Comparison of ENCODE assay signal across 8 mouse cellular contexts in the genomic region with DNA sequence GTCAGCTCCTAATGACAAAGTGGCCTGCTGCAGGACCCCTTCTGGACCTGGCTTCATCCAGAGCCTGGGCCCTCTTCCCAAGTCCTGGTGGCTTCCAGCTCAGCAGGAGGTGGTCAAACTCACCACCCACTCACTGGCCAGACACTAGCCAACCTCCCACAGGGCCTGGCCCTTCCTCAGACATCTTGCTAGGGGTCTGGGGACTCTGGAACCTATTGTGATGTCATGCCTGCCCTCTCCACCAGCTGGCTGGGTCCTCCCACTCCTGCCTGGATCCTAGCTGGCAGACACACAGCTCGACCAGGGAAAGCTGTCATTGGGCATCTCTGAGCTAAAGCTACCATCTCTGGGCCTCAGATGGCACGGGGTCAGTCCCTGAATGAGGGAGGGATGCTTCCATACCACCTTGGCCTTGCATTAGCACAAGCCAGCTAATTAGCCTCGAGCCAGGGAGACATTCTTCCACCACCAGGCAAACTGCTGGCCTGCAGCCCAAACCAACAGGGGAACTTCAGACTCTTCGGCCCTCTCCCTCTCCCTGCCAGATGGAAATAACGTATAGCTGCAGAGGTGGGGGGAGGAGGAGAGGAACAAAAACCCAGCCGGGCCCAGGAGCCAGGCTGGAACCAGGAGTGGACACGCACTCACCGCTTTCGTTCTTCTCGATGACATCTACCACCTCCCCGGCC.
DNase-seq lines count a peak whose midpoint lies in the region; ATAC-seq and TF ChIP-seq lines count a peak whose summit lies in the region.

No protein-coding gene starts in this region.

- peak; percentile 51 for ATAC-seq in embryonic facial prominence, embryonic 14.5 days (ENCODE audit: low read depth)
- ATAC-seq in hindbrain, embryonic 13.5 days (ENCODE audit: low FRiP score) = peak; percentile 33; the same call in 1 of the 2 replicates
- ATAC-seq in liver, embryonic 16.5 days (ENCODE audit: low read depth) = 0 out of 2 replicates have a peak, but pooled peaks have one; percentile 6
- peak; percentile 4; the same call in 1 of the 2 replicates for ATAC-seq in stomach, postnatal 0 days (ENCODE audit: low FRiP score, low TSS enrichment)

- peak; percentile 53 for DNase-seq in cerebellum, adult 11 months
- DNase-seq in cerebellum, adult 9-10 months = no peak
- peak; percentile 91 for DNase-seq in embryonic facial prominence, embryonic 14.5 days (ENCODE audit: low spot score)
- DNase-seq in stomach, postnatal 0 days (ENCODE audit: low spot score) = peak; percentile 77
- no peak for DNase-seq in thymus, postnatal 0 days (ENCODE audit: low spot score)

- no peak for TF ChIP-seq EP300 in stomach, postnatal 0 days (optimal IDR thresholded peaks at IDR 0.05)

- TF ChIP-seq CTCF in E14TG2a.4 (conservative IDR thresholded peaks at IDR 0.05; ENCODE audit: low read length) = no peak
- TF ChIP-seq CTCF in stomach, postnatal 0 days (IDR thresholded peaks at IDR 0.05; ENCODE audit: low read depth) = no peak

- H3K4me1 ChIP-seq in E14TG2a.4 (replicated peaks; ENCODE audit: low read depth, low read length) = peaks cover 53% of the 10 kb centered on the region
- peaks cover 65% of the 10 kb centered on the region for H3K4me1 ChIP-seq in embryonic facial prominence, embryonic 14.5 days (ENCODE audit: control insufficient read depth, insufficient read depth, low read length)
- H3K4me1 ChIP-seq in hindbrain, embryonic 13.5 days (replicated peaks) = peaks cover 68% of the 10 kb centered on the region
- H3K4me1 ChIP-seq in liver, embryonic 16.5 days (ENCODE audit: control insufficient read depth, low read depth, low read length) = peaks cover 8% of the 10 kb centered on the region; the same call in 1 of the 2 replicates
- H3K4me1 ChIP-seq in stomach, postnatal 0 days (replicated peaks; ENCODE audit: control insufficient read depth, insufficient read depth) = peaks cover 23% of the 10 kb centered on the region

- peak overlapping the region; percentile 97 for H3K27ac ChIP-seq in embryonic facial prominence, embryonic 14.5 days (replicated peaks; ENCODE audit: low read depth, low read length)
- H3K27ac ChIP-seq in hindbrain, embryonic 13.5 days = peak overlapping the region; percentile 56
- H3K27ac ChIP-seq in liver, embryonic 16.5 days (ENCODE audit: low read length) = no peak overlapping the region
- H3K27ac ChIP-seq in stomach, postnatal 0 days (replicated peaks) = peak overlapping the region; percentile 97

- peaks cover 41% of the 10 kb centered on the region for H3K36me3 ChIP-seq in E14TG2a.4 (ENCODE audit: insufficient read depth, low read length)
- H3K36me3 ChIP-seq in embryonic facial prominence, embryonic 14.5 days (ENCODE audit: control insufficient read depth, insufficient read depth, low read length) = peaks cover 37% of the 10 kb centered on the region
- H3K36me3 ChIP-seq in hindbrain, embryonic 13.5 days = no peaks in the 10 kb centered on the region
- no peaks in the 10 kb centered on the region for H3K36me3 ChIP-seq in liver, embryonic 16.5 days (ENCODE audit: control insufficient read depth, insufficient read depth)
- no peaks in the 10 kb centered on the region; the same call in 1 of the 2 replicates for H3K36me3 ChIP-seq in stomach, postnatal 0 days (ENCODE audit: control insufficient read depth, insufficient read depth, low read length)

- H3K9ac ChIP-seq in embryonic facial prominence, embryonic 14.5 days (ENCODE audit: low read depth, low read length) = peak overlapping the region; percentile 94
- peak overlapping the region; percentile 66 for H3K9ac ChIP-seq in hindbrain, embryonic 13.5 days
- no peak overlapping the region for H3K9ac ChIP-seq in liver, embryonic 16.5 days (ENCODE audit: low read depth, low read length)
- peak overlapping the region; percentile 91 for H3K9ac ChIP-seq in stomach, postnatal 0 days (ENCODE audit: low read length)

- H3K9me3 ChIP-seq in E14TG2a.4 (ENCODE audit: low read length) = no peaks in the 10 kb centered on the region
- no peaks in the 10 kb centered on the region for H3K9me3 ChIP-seq in embryonic facial prominence, embryonic 14.5 days (ENCODE audit: control insufficient read depth, low read length)
- H3K9me3 ChIP-seq in hindbrain, embryonic 13.5 days = no peaks in the 10 kb centered on the region
- H3K9me3 ChIP-seq in liver, embryonic 16.5 days (replicated peaks; ENCODE audit: control insufficient read depth, low read length) = no peaks in the 10 kb centered on the region
- H3K9me3 ChIP-seq in stomach, postnatal 0 days (ENCODE audit: control insufficient read depth, low read length) = no peaks in the 10 kb centered on the region

- WGBS in embryonic facial prominence, embryonic 14.5 days = 3% methylated on average over 8 of the region's 11 CpGs
- WGBS in hindbrain, embryonic 13.5 days = 11% methylated on average over 11 of the region's 11 CpGs
- WGBS in liver, embryonic 16.5 days (ENCODE audit: insufficient replicate concordance) = 31% methylated on average over 11 of the region's 11 CpGs
- 13% methylated on average over 11 of the region's 11 CpGs for WGBS in stomach, postnatal 0 days

- H3K4me2 ChIP-seq in embryonic facial prominence, embryonic 14.5 days (ENCODE audit: low read depth, low read length) = peak overlapping the region; percentile 93
- H3K4me2 ChIP-seq in hindbrain, embryonic 13.5 days = peak overlapping the region; percentile 51
- H3K4me2 ChIP-seq in liver, embryonic 16.5 days (ENCODE audit: low read depth, low read length) = peak overlapping the region; percentile 61
- peak overlapping the region; percentile 88 for H3K4me2 ChIP-seq in stomach, postnatal 0 days (replicated peaks; ENCODE audit: low read depth)

- peak overlapping the region; percentile 76 for H3K4me3 ChIP-seq in E14TG2a.4 (replicated peaks; ENCODE audit: low read length)
- H3K4me3 ChIP-seq in embryonic facial prominence, embryonic 14.5 days (ENCODE audit: low read depth, low read length) = peak overlapping the region; percentile 69
- H3K4me3 ChIP-seq in hindbrain, embryonic 13.5 days = peak overlapping the region; percentile 25
- peak overlapping the region; percentile 44 for H3K4me3 ChIP-seq in liver, embryonic 16.5 days (ENCODE audit: low read depth, low read length)
- peak overlapping the region; percentile 60 for H3K4me3 ChIP-seq in stomach, postnatal 0 days (ENCODE audit: low read depth, low read length)

- peaks cover 17% of the 10 kb centered on the region for H3K27me3 ChIP-seq in E14TG2a.4 (ENCODE audit: insufficient read depth, low read length)
- no peaks in the 10 kb centered on the region for H3K27me3 ChIP-seq in embryonic facial prominence, embryonic 14.5 days (replicated peaks; ENCODE audit: control insufficient read depth, insufficient read depth, low read length)
- H3K27me3 ChIP-seq in hindbrain, embryonic 13.5 days = peaks cover 15% of the 10 kb centered on the region; the same call in 1 of the 2 replicates
- H3K27me3 ChIP-seq in liver, embryonic 16.5 days (ENCODE audit: control insufficient read depth, insufficient read depth, low read depth, low read length) = peaks cover 14% of the 10 kb centered on the region
- no peaks in the 10 kb centered on the region for H3K27me3 ChIP-seq in stomach, postnatal 0 days (ENCODE audit: control insufficient read depth, insufficient read depth, low read length)

Comparison
In these comparisons a context has a peak if more than half of its experiments do, and no peak if none do; other contexts are left out.
1. DNase-seq: peak in cerebellum, adult 11 months (single experiment), embryonic facial prominence, embryonic 14.5 days (single experiment) and stomach, postnatal 0 days (single experiment); none in cerebellum, adult 9-10 months (single experiment) and thymus, postnatal 0 days (single experiment).
2. H3K4me3 ChIP-seq: peak in every context shown above with its lines; median percentile 76 in E14TG2a.4; 69 in embryonic facial prominence, embryonic 14.5 days; 60 in stomach, postnatal 0 days; 44 in liver, embryonic 16.5 days; 25 in hindbrain, embryonic 13.5 days.
3. Peak in every context shown above with its lines, with median percentiles within 50 percentile points of each other: ATAC-seq and H3K4me2 ChIP-seq.